Mouse (Mus musculus) ES-E14 (cell line): Measurements from ENCODE around the gene Klf2.

Source experiments
- HCFC1 ChIP-seq: IDR thresholded peaks from 2 replicates; pipeline ENCODE4 v1.6.1; 2012; ENCODE audit warnings: low read length, inconsistent platforms, borderline replicate concordance; ENCODE audit not compliant: insufficient read depth
- MAFK ChIP-seq: IDR thresholded peaks from 2 replicates; pipeline ENCODE4 v1.6.1; 2014; ENCODE audit warnings: mild to moderate bottlenecking, low read depth, low read length, inconsistent platforms; ENCODE audit not compliant: insufficient read depth

DNA sequence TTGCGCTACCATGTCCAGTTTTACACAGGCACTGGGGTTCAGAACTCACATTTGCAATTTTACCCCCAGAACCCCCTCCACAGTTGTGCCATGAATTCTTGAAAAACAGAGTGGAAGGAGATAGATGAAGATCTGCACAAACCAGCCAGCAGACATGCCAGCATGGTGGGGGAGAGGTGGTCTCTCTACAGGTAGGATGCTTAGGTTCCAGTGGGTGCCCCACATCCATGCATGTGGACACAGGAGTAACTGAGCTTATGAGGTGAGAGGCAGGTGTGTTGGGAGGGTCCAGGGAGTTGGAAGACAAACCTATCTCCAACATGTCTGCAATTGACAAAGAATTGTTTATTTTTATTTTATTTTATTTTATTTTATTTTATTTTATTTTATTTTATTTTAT is 19.9 kb upstream of the Klf2 start:
- TF ChIP-seq MAFK = no peak
- TF ChIP-seq HCFC1 = no peak
